Mouse (Mus musculus) forebrain, embryonic 14.5 days (tissue): ENCODE results near the gene 9030025P20Rik. TPM values are rescaled to one million over a fixed set of nuclear protein-coding genes. Genes with fewer than 3 reads are reported as not detected.
"Not testable (repeated sequence)": the region's sequence is repeated elsewhere in the genome, so short reads cannot be mapped to it uniquely, and the experiment has no call there.

Experiments
- ATAC-seq: fragments of 200-750 bp; cut with Nextera tagmentation; 2 replicates; pipeline ENCODE4 v1.8.0; 2017; ENCODE audit warnings: mild to moderate bottlenecking, moderate library complexity
- DNase-seq: peaks from one replicate; pipeline ENCODE4 v3.0.0-alpha.2; 2015; ENCODE audit warnings: low spot score
- H3K27ac ChIP-seq: fragments of 300-500 bp; sonication (generic); 2 replicates; pipeline ENCODE4 v1.5.1; 2014; ENCODE audit warnings: low read depth, mild to moderate bottlenecking, control low read depth, low read length, moderate library complexity
- H3K27me3 ChIP-seq: fragments of 300-500 bp; sonication (generic); replicated peaks from 2 replicates; pipeline ENCODE4 v1.6.1; 2014; ENCODE audit warnings: low read length, control low read depth, mixed read lengths; ENCODE audit not compliant: control insufficient read depth, insufficient read depth
- H3K36me3 ChIP-seq: fragments of 300-500 bp; sonication (generic); 2 replicates; pipeline ENCODE4 v1.6.1; 2014; ENCODE audit warnings: low read length, control low read depth; ENCODE audit not compliant: control insufficient read depth, insufficient read depth
- H3K4me1 ChIP-seq: fragments of 300-500 bp; sonication (generic); 2 replicates; pipeline ENCODE4 v1.6.1; 2014; ENCODE audit warnings: antibody characterized with exemption, low read length, control low read depth; ENCODE audit not compliant: control insufficient read depth, insufficient read depth
- H3K4me2 ChIP-seq: fragments of 300-500 bp; sonication (generic); 2 replicates; pipeline ENCODE4 v1.6.1; 2014; ENCODE audit warnings: mild to moderate bottlenecking, control low read depth, low read length
- H3K4me3 ChIP-seq: fragments of 300-500 bp; sonication (generic); 2 replicates; pipeline ENCODE4 v1.5.1; 2014; ENCODE audit warnings: low read depth, low read length, control low read depth
- H3K9ac ChIP-seq: fragments of 300-500 bp; sonication (generic); 2 replicates; pipeline ENCODE4 v1.6.1; 2014; ENCODE audit warnings: mild to moderate bottlenecking, low read length, control low read depth, moderate library complexity
- H3K9me3 ChIP-seq: fragments of 300-500 bp; sonication (generic); replicated peaks from 2 replicates; pipeline ENCODE4 v1.6.1; 2016; ENCODE audit warnings: low read length, control low read depth, mixed read lengths; ENCODE audit not compliant: control insufficient read depth
- WGBS: fragments of 180-500 bp; shearing (Covaris S2); extraction: QIAGEN DNeasy Blood & Tissue Kit; methylation state at CpG from one replicate; pipeline ENCODE4 v1.1.7; 2014; 5-methylcytosine and 5-hydroxymethylcytosine counted together
- polyA plus RNA-seq: library from polyadenylated mRNA; unstranded; fragments of >200 nt; fragmentation: Nextera tagmentation; extraction: Ambion mirVana; gene quantifications from 2 replicates; pipeline ENCODE4 v1.2.1, GENCODE M21; 2014

Gene 9030025P20Rik
- polyA plus RNA-seq, 1 experiment from 2014 or later = 8.2 TPM

GRCm38 (mm10) chr17:15009088-15009487, 30.8 kb downstream of the 9030025P20Rik start:
- H3K27me3 ChIP-seq, H3K27ac ChIP-seq, H3K36me3 ChIP-seq, ATAC-seq, H3K4me1 ChIP-seq, H3K9ac ChIP-seq, DNase-seq, H3K9me3 ChIP-seq, H3K4me2 ChIP-seq, H3K4me3 ChIP-seq: not testable (repeated sequence)
- no CpG with 5 or more reads among the region's 3 CpGs for WGBS

- WGBS = no CpG with 5 or more reads among the region's 60 CpGs
- DNase-seq, H3K9me3 ChIP-seq, H3K27me3 ChIP-seq, H3K27ac ChIP-seq, H3K9ac ChIP-seq, H3K36me3 ChIP-seq, H3K4me1 ChIP-seq, H3K4me3 ChIP-seq, H3K4me2 ChIP-seq: not testable (repeated sequence)
- peak; percentile 98 for ATAC-seq
Observed at GRCm38 (mm10) chr17:15009706-15010413, 31.6 kb downstream of the 9030025P20Rik start, which contains the start of gene Gm3435. Gm3435 (plus strand) TSS chr17:15010176.

- not testable (repeated sequence) for H3K27ac ChIP-seq, H3K27me3 ChIP-seq, H3K36me3 ChIP-seq, ATAC-seq, H3K4me1 ChIP-seq, H3K9me3 ChIP-seq, H3K9ac ChIP-seq, DNase-seq, H3K4me3 ChIP-seq, H3K4me2 ChIP-seq
- WGBS = 83% methylated on average over 3 of the region's 3 CpGs
Observed at GRCm38 (mm10) chr17:15021503-15022220, 43.4 kb downstream of the 9030025P20Rik start.

DNA sequence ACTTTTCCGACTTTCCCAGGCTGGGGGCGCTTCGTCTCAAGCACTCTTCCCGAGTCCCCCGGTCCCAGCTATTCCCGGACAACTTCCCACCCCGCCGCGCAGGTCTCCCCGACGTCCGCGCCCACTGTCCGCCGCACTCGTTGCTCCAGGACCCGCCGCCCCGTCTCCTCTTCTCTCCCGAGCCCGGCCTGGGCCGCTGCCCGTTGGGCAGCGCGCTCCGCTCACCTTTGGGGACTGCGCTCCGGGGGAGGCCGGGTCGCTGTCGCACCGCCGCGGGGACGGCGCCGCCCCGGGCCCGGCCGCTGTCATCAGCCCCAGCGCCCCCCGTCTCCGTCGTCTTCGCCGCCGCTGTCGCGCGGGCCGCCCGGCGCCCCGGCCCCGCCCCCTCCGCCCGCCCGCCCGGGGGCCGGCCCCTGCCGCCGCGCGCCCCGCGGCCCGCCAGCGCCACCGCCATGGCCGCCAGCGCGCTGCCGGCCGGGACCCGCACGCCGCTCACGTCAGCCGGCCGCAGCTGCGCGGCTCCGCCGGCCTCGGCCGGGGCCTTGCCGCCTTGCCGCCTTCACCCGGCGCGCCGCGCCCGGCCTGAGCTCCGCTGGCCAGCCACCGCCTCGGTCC, 45.7 kb downstream of the 9030025P20Rik start:
- peak; percentile 80 for ATAC-seq
- not testable (repeated sequence) for H3K4me3 ChIP-seq, H3K9ac ChIP-seq, H3K27me3 ChIP-seq, H3K4me1 ChIP-seq, H3K27ac ChIP-seq, H3K9me3 ChIP-seq, H3K36me3 ChIP-seq, H3K4me2 ChIP-seq, DNase-seq
- no CpG with 5 or more reads among the region's 97 CpGs for WGBS

- not testable (repeated sequence) for H3K4me1 ChIP-seq, H3K27me3 ChIP-seq, DNase-seq, H3K4me2 ChIP-seq, H3K4me3 ChIP-seq, H3K27ac ChIP-seq, H3K36me3 ChIP-seq, H3K9me3 ChIP-seq, H3K9ac ChIP-seq
- WGBS = no CpG with 5 or more reads among the region's 48 CpGs
- ATAC-seq = peak; percentile 95
Observed at GRCm38 (mm10) chr17:15024502-15025193, 46.4 kb downstream of the 9030025P20Rik start.

DNA sequence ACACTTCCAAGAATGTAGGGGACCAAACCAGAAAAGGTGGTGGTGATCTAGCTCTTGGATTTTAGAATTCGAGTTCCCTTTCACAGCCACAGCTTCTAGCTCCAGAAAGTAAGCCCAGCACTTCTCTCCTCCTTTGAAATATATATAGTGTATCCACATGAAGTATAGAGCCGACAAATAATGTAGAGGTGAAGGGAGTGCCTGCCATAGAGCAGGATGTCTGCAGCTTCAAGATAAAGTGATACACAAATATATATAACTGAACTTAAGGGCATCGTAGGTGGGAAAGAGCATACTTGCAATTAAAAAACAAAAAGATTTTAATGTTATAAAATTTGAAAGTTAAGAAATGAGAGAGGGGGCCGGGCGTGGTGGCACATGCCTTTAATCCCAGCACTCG, 47.2 kb downstream of the 9030025P20Rik start:
- ATAC-seq, DNase-seq, H3K4me3 ChIP-seq, H3K4me1 ChIP-seq, H3K9ac ChIP-seq, H3K9me3 ChIP-seq, H3K27me3 ChIP-seq, H3K4me2 ChIP-seq, H3K36me3 ChIP-seq, H3K27ac ChIP-seq: not testable (repeated sequence)
- WGBS = no CpG with 5 or more reads among the region's 6 CpGs

- not testable (repeated sequence) for H3K27ac ChIP-seq, H3K4me2 ChIP-seq, DNase-seq, H3K9ac ChIP-seq, H3K9me3 ChIP-seq, H3K4me3 ChIP-seq, ATAC-seq, H3K27me3 ChIP-seq, H3K36me3 ChIP-seq, H3K4me1 ChIP-seq
- no CpG with 5 or more reads among the region's 4 CpGs for WGBS
Observed at GRCm38 (mm10) chr17:15031414-15031813, 53.1 kb downstream of the 9030025P20Rik start.

- not testable (repeated sequence) for H3K4me2 ChIP-seq, H3K36me3 ChIP-seq, ATAC-seq, H3K4me1 ChIP-seq, H3K27ac ChIP-seq, H3K4me3 ChIP-seq, H3K9ac ChIP-seq, H3K27me3 ChIP-seq, DNase-seq, H3K9me3 ChIP-seq
- WGBS = no CpG with 5 or more reads among the region's 3 CpGs
Observed at GRCm38 (mm10) chr17:15040455-15040854, 62.2 kb downstream of the 9030025P20Rik start.
